Mouse (Mus musculus) thymus, postnatal 4 days (tissue): ENCODE measurements around the gene Nmd3.

Source experiments
- DNase-seq: peaks from one replicate; pipeline ENCODE4 v3.0.0; 2021

The Nmd3 gene

DNA sequence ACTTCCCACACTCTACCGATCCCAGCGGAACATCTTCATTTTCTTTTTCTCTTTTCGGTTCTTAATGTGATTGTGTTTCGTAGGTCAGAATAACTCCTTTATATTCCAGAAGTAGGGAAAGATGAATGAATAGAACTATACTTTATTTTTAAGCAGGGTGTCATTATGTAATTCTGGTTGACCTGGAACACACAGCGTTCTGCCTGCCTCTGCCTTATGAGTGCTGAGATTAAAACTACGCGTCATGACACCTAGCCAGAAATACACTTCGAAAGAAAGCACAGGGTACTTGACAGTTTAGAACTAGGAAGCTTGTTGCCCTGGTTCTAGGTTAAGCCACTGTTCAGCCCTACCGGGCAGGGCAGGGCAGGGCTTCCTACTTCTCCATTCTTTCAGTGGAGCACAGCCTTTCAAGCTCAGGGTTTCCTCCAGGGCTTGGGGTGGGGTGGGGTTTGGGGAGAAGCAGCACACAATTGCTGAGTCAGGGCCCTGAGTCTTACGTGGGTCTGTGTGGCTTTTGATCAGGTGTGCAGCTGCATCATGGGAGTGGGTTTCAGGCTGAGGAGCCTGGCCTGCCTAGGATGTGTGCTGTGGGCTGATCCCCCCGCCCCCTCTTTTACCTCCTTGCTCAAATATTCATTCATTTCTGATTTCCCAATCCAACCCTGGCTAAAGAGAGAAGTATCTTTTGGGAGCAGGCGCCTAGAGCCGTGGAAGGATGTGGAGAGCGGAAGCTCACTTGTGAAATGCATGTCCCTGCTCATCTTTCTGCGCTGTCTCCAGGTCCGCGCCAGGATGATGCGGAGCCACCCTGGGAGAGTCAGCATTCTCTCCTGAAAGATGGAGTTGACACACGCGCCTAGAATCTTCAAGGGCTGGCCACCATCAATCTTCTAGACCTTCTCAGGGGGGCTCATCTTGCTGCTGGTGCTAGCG, 42.1 kb downstream of the Nmd3 start:
- DNase-seq: no peak

DNA sequence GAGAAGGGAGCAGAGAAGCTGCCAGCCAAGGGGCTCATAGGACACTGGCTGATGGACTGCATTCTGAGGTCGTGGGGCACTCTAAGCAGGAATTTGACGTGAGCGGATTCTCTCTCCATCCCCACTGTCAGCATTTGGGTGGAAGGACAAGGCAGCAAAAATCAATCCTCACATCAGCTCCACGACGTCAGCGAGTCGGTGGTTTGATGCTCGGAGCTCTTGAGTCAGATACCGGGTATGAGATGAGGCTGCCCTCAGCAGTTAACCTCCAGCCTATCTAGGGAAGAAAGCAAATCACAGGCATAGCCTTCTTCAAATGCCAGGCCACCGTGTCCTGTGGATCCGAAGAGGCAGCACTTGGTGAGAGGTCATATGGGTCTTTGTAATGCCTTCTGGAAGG, 43.4 kb downstream of the Nmd3 start:
- no peak for DNase-seq

DNA sequence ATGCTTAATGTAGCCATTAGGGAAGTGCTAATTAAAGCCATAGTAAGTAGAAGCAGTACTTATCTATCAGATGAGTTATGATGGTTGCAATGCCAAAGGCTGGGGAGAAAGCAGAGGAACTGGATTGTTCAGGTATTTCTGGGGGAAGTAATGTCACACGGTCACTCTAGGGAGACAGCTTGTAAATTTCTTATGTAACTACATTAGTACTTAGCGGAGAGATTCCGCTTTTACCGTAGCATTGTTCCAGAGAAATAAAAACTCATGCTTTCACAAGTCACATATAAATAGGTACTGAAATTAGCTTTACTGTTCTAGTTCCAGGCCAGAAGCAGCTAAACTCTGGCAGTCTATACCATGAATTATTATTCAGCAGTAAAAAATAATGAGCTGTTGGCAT, 47.4 kb downstream of the Nmd3 start:
- DNase-seq: no peak

DNA sequence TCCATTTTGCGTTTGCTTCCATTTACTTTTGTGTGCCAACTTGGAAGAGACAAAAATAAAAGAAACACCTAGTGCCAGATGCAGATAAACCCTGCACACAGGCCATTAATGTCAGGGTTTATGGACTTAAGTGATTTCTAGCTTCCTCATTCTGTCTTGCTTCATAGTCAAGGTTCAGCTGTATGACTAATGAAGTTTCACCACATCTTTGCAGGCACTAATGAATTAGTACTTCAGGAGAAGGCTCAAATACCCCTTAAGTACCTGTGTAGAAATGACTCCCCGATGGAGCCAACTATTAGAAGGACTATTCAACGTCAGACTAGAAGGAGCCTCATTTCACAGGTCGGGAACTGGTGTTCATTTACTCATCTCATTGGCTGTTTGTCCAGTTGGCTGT, 51.6 kb downstream of the Nmd3 start:
- no peak for DNase-seq

DNA sequence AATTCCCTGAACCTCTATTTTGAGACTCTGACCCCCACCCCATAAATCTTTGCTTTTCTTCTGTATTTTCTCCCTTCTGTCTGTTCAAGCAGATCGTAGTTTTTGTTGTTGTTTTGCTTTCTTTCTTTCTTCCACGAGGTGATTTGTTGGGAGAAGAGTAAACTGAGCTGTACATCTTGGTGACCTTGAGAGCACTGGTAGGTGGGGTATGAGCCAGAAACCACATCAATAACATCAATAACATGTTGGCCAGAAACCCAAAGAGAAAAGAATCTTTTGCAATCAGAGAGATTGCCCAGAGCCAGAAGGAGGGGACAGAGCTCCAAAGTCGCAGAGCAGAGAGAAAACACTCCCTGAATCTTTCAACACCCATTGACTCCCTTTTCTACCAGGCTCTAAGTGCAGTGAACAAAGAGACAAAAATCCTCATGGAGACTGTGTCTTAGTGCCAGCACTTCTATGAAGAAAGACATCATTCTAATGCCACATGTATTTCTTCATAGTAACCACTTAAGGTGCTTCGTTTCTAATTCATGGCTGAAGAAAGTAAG, 57.5 kb downstream of the Nmd3 start:
- DNase-seq: no peak

DNA sequence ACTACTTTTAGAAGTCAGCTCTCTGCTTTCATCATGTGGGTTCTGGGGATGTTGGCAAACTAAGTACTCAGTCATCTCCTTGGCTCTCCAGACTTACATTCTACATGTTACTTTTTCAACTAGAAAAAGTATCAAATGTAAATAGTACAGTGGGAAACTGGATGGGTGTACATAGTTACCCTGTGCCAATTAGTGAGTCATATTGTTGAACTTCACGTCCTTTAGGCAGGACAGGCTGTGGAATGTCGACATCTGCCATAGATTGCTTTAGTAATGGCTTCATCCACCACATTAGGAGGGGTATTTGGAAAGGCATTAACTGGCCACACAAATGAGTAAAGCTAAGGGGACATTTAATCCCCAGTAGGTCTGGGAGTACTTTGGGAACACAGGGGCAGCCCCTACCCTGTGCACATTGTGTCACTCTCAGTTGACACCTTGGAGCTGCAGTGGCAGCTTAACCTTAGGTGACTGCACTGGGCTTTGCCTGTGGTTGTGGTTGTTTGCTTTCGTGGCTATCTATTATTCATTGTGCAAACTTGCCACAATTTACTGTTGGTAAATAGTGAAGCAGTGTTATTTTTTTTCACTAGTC, 71.1 kb downstream of the Nmd3 start:
- no peak for DNase-seq

DNA sequence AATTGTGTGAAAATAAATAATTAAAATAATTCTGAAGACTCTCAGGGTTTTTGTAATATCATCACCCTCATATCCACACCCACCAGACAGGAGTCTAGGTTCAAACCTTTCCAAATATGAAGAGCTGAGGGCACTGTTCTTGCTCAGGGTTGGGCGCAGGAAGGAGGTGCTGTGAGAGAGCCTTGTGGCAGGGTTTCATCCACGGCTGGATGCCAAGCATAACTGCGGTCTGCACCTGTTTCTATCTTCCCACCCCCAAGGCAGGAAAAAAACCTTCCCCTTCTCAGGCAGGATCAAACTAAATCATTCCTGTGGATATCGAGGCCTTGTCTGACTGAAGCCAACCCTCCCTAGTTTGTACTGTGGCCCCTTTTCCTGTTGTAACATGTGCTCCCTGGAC, 75.7 kb downstream of the Nmd3 start:
- DNase-seq: no peak

DNA sequence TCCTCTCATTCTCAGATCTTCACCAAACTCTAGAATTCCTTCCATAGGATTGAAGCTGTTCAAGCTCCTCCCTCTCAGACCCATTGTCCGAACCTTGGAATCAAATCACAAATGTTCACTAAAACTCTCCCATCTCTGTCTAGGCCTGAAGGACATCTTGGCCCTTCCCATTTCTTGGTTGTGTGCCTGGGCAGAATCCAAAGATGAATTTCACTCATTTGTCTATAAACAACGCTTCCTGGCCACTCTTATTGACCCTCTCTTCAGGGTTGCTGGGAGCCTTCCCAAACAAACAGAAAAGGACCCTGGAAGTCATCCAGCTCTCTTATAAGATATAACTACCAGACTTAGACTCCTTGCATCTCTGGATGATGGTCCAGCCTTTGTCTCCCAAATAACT, 76.2 kb downstream of the Nmd3 start:
- no peak for DNase-seq

DNA sequence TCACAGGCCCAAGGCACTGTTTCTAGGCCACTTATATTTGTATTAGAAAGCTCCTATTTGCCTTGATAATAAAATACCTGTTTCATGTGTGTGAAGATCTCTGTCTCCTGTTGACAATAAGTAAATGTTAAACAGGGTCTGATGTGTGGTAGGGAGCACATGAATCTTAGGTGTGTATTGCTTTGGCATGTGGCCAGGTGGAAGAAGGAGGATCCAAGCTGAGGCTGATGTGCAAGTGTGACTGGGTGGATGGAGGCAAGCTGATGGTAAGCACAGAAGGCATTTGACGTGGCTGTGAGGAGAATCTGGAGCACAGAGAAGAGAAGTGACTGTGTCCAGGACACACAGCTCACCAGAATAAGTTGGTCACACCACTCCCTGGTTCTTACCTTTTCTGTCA, 77.3 kb downstream of the Nmd3 start:
- no peak for DNase-seq

DNA sequence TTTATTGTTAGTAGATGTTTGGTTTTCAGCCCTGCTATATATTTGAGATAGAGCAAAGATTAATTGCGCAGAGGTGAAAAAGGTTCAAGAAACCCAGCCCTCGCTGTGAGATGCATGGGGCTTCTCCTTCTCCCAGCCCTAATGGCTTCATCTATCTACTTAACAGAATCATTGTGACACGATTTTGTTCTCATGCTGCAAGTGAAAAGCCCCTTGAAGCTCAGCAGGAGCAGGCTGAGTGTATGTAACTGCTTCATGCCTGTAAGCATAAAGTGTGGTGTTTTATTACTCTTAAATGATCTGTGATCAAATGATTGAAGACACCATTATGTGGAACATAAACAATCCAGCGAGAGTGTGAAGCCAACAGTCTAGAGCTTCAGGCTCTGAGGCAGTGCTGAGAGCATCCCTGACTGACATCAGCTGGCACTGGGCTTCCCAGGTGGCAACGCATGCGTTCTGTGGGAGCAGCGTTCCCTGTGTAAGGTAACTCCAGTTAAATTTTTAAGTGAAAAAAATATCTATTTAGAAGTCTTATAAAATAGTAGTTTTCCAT, 79.1 kb downstream of the Nmd3 start:
- DNase-seq: no peak

DNA sequence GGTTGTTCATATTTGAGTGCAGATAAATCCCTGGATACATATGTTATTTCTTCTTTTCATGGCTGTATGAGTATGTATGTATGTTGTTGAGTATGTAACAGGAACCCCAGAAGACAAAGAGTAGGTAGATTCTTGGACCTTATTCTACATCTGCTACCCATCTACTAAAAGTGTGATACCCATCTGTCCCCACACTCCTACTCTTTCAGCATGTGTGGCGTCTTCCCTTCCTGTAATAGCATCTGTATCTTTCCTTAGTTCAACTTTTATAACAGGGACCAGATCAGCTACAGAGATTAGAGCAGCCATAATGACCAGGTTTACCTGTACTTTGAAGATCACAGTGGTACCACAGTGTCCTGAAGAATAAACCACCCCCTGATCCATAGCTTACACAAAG, 81.4 kb downstream of the Nmd3 start:
- no peak for DNase-seq
